Mouse (Mus musculus) E14TG2a.4 (cell line): ENCODE data around the gene Olfr920.

Experiments used
- H3K27me3 ChIP-seq: 2 replicates; pipeline ENCODE4 v1.6.1; 2014; ENCODE audit warnings: low read length, control low read depth; ENCODE audit not compliant: insufficient read depth
- H3K36me3 ChIP-seq: 2 replicates; pipeline ENCODE4 v1.6.1; 2014; ENCODE audit warnings: low read length, control low read depth; ENCODE audit not compliant: insufficient read depth
- H3K4me1 ChIP-seq: replicated peaks from 2 replicates; pipeline ENCODE4 v1.6.1; 2014; ENCODE audit warnings: low read depth, low read length, control low read depth
- H3K4me3 ChIP-seq: replicated peaks from 2 replicates; pipeline ENCODE4 v1.5.1; 2014; ENCODE audit warnings: mild to moderate bottlenecking, low read length
- H3K9me3 ChIP-seq: 2 replicates; pipeline ENCODE4 v1.6.1; 2014; ENCODE audit warnings: low read length, control low read depth
- CTCF ChIP-seq: conservative IDR thresholded peaks from 2 replicates; pipeline ENCODE4 v1.5.1; 2014; ENCODE audit warnings: low read length
- NANOG ChIP-seq: IDR thresholded peaks from 2 replicates; pipeline ENCODE4 v1.6.1; 2014; ENCODE audit warnings: borderline replicate concordance, low read length, mixed read lengths
- POU5F1 ChIP-seq: IDR thresholded peaks from 2 replicates; pipeline ENCODE4 v1.6.1; 2014; ENCODE audit warnings: low read length, borderline replicate concordance

Olfr920 gene

DNA sequence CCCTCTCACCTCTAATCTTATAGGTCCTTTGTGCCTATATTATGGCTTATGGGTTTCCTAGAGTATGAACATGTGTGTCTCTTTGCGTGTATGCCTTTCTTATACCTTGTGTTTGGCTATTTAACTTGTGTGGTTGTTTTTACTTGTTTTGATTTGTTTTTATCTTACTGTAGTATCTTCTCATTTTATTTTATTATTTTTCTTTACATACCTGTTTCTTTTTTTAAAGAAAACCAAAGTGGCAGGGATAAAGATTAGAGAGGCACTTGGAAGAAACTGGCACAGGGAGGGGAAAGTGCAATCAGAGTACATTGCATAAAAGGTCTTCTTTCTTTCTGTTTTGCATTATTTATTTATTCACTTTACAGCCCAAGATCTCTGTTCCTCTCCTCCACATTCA is at the start of gene Olfr920:
Olfr920 (plus strand) TSS at position 301 of the 400 bp plus-strand sequence.
- H3K4me1 ChIP-seq: no peaks in the 10 kb centered on the region
- no peaks in the 10 kb centered on the region for H3K36me3 ChIP-seq
- H3K27me3 ChIP-seq: no peaks in the 10 kb centered on the region
- TF ChIP-seq NANOG (no peak), CTCF (no peak), POU5F1 (no peak)
- H3K4me3 ChIP-seq: no peak within 1 kb of the TSS
- H3K9me3 ChIP-seq: no peaks in the 10 kb centered on the region

DNA sequence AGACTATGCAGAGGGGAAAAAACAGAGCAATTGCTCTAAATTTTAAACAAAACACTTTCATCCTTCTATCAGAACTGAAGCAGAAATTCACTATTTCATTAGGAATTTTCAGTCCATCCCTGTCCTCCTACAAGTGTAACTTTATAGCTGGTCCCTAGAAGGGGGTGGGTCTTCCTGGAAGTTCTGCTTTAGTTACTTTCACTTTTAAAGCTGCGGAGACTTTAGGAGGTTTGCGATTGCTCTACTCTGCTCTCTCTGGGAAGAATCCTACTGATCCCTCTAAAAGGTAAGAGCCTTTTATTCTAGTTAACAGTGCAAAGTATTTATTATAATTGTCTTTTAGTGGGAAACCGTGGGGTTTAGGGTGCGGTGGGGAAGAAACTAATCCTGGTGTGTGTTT is 34.0 kb upstream of the Olfr920 start, which contains the start of gene Vwa5a:
Vwa5a (plus strand) TSS at position 167 of the 400 bp plus-strand sequence.
- peaks cover 17% of the 10 kb centered on the region for H3K4me1 ChIP-seq
- H3K27me3 ChIP-seq: no peaks in the 10 kb centered on the region
- peaks cover under 1% of the 10 kb centered on the region; the same call in 1 of the 2 replicates for H3K36me3 ChIP-seq
- TF ChIP-seq CTCF (no peak), POU5F1 (no peak)
- no peaks in the 10 kb centered on the region for H3K9me3 ChIP-seq
- peak within 1 kb of the TSS; percentile 66 for H3K4me3 ChIP-seq

DNA sequence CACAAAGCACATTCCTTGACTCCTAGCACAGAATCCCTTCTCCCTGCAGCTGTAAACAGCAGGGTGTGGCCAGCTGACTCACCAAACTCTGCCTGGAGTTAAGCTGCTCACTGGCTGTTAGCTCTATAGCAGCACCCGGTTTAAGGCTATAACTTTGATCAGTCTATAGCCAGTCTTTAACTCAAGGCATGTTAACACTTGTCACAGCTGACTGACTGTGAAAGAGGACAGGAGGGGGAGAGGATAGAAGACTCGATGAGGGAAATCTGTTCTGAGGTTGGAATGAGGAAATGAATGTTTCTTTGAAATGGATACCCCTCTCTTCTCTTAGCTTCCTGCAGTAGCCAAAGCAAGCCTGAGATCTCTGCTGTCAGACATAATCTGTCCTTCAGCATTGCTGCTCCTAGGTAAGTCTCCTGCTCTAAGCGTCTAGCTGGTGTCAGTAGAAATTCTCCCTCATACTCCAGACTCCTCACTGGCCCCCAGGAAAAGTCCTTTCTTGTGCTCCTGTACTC is 33.1 kb upstream of the Olfr920 start:
- Histone ChIP-seq H3K27me3 (no peaks in the 10 kb centered on the region), H3K4me1 (peaks cover 17% of the 10 kb centered on the region), H3K9me3 (no peaks in the 10 kb centered on the region), H3K4me3 (peak overlapping the region; percentile 66), H3K36me3 (peaks cover 4% of the 10 kb centered on the region; the same call in 1 of the 2 replicates)
- TF ChIP-seq CTCF: no peak
- no peak for TF ChIP-seq NANOG
- TF ChIP-seq POU5F1: no peak

DNA sequence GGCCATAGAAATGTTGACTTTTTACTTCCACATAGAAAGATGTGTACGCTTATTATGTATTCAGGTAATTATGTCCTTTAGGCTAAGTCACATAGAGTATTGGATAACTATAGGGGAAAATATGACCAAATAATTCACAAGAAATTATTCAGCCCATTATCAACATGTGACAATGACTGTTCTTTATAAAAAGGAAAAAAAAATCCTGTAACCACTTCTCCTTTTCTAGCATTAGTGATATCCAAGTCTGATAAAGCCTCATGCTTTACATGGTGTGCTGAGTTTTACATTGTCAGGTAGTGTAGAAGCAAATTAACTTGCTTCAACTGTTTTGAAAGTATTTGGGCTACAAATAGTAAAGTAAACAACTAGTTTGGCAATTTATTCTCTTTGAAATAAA is 28.1 kb upstream of the Olfr920 start:
- Histone ChIP-seq H3K4me1 (peaks cover 7% of the 10 kb centered on the region), H3K36me3 (peaks cover 4% of the 10 kb centered on the region; the same call in 1 of the 2 replicates), H3K4me3 (no peak overlapping the region), H3K9me3 (no peaks in the 10 kb centered on the region), H3K27me3 (no peaks in the 10 kb centered on the region)
- TF ChIP-seq CTCF (no peak), POU5F1 (no peak), NANOG (no peak)

DNA sequence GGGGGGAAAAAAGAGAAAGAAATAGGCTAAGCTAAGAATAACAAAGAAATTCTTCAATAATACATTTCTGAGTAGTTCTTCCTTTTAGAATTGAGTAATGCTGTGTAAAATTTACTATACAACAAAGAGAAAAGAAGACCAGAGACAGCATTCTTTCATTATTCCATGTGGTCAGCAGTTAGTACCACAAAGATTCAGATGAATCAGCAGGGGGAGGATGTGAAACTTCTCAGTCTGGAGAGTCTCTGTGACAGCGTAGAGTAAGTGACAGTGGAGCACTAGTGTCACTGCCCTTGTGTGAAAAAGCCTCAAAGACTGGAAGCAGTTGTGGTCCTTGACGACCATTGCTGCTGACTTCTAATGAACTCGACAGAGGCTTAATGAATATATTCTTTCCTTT is 23.9 kb upstream of the Olfr920 start:
- Histone ChIP-seq H3K36me3 (peaks cover 3% of the 10 kb centered on the region; the same call in 1 of the 2 replicates), H3K4me3 (no peak overlapping the region), H3K27me3 (no peaks in the 10 kb centered on the region), H3K4me1 (no peaks in the 10 kb centered on the region), H3K9me3 (no peaks in the 10 kb centered on the region)
- TF ChIP-seq NANOG: no peak
- TF ChIP-seq POU5F1: no peak
- TF ChIP-seq CTCF: no peak

DNA sequence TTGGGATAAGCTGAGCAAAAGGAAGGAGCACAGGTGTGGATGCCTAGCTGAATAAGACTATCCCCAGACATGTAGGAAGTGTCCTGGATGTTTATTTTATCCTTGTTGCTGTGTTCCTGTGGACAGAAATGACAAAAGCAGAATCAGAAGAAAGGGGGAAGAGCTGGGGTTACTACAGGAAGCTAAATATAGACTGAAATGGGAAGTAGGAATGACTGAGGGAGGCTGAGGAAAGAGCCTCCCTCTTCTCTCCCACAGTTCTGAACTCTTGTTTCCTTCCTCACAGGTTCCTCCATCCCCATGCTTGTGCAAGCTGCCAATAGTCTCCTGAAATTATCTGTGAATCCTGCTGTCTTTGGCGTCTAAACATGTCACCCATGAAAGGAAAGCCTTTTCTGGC is 10.7 kb upstream of the Olfr920 start:
- TF ChIP-seq NANOG (no peak), CTCF (no peak), POU5F1 (no peak)
- no peaks in the 10 kb centered on the region for H3K27me3 ChIP-seq

DNA sequence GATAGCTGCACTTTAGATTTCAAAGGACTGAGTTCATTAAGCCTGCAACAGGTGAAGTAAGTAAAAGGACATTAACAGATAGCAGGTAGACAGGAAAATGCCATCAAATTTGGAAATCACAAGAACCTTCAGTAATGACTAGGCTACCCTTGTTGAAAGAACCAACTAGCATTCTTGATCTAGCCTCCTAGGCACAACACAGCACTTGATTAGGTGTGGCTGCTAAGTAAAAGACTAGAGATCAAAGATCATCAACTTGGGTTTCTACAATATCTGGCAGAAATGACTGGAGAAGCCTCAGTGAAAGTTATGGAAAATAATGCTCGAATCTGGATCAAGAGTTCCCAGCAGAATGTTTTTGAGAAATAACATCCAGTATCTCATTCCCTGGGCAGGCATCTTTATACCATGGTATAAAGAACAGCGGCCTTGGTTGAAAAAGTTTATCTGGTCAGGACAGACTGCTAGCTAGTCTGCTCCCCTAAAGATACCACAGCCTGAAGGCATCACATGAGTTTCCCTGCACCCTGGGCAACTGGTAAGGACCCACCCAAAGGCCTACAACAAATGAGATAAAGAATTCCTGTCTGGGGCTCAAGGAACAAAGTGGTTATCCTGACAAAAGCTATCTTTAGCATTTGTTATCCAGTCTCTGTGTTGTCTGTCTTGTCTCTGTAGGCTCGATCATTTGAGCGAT is 7.3 kb upstream of the Olfr920 start:
- no peaks in the 10 kb centered on the region for H3K27me3 ChIP-seq
- no peaks in the 10 kb centered on the region for H3K36me3 ChIP-seq
- H3K4me1 ChIP-seq: no peaks in the 10 kb centered on the region
- H3K9me3 ChIP-seq: no peaks in the 10 kb centered on the region
- no peak overlapping the region for H3K4me3 ChIP-seq
- TF ChIP-seq POU5F1 (no peak), CTCF (no peak), NANOG (no peak)

More for the DNA sequence above, 10.7 kb upstream of the Olfr920 start:
- Histone ChIP-seq H3K9me3 (no peaks in the 10 kb centered on the region), H3K4me3 (no peak overlapping the region), H3K4me1 (no peaks in the 10 kb centered on the region), H3K36me3 (no peaks in the 10 kb centered on the region)

DNA sequence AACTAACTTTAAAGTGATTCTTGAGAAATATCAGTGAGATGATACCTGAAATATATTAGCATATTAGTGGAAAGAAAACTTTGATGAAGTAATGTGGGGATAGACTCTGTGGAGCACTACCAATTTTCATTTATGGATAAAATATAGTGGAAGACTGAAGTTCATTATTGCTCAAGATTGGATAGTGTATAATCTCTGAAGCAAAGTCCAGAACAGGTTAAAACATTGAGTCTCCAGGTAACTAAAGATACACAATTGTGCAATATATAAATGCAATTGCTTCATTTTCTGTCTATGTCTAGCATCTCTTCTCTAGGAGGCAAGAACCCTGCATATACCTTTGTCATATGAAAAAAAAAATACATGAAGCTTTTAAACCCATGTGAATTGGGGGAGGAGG is 20.7 kb downstream of the Olfr920 start, which contains the start of gene Olfr921:
Olfr921 (plus strand) TSS at position 301 of the 400 bp plus-strand sequence.
- no peaks in the 10 kb centered on the region for H3K27me3 ChIP-seq

DNA sequence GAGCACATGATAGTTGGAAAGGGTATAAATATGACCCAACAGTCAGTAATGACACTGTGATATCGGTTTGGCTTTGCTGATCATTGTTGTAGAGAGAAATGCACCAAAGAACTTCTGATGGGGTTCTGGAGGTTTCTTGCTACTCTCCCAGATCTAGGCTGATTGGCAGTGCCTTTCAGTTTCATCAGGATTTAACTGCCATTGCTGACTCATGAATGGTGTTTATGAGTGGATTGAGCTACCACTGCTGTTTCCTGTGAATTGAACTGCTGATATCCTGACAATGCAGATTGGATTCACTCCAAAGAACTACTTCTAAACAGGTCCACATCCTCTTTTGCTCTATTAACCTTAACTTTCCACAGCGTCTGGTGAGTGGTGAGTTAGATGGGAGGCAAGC is 40.6 kb downstream of the Olfr920 start:
- TF ChIP-seq NANOG: no peak
- TF ChIP-seq CTCF: no peak
- TF ChIP-seq POU5F1: no peak
- Histone ChIP-seq H3K4me3 (no peak overlapping the region), H3K9me3 (no peaks in the 10 kb centered on the region), H3K4me1 (no peaks in the 10 kb centered on the region), H3K36me3 (no peaks in the 10 kb centered on the region), H3K27me3 (no peaks in the 10 kb centered on the region)

More for the DNA sequence above, 20.7 kb downstream of the Olfr920 start, which contains the start of gene Olfr921:
- Histone ChIP-seq H3K4me3 (no peak within 1 kb of the TSS), H3K36me3 (no peaks in the 10 kb centered on the region), H3K4me1 (no peaks in the 10 kb centered on the region), H3K9me3 (no peaks in the 10 kb centered on the region)
- TF ChIP-seq CTCF (no peak), NANOG (no peak), POU5F1 (no peak)
